Mouse (Mus musculus): Measurements from ENCODE around the gene Cd302. TPM values are rescaled to one million over a fixed set of nuclear protein-coding genes. Genes with fewer than 3 reads are reported as not detected.

Gene Cd302
- polyA plus RNA-seq, 1 experiment from 2014 or later = 12.3 TPM

DNA sequence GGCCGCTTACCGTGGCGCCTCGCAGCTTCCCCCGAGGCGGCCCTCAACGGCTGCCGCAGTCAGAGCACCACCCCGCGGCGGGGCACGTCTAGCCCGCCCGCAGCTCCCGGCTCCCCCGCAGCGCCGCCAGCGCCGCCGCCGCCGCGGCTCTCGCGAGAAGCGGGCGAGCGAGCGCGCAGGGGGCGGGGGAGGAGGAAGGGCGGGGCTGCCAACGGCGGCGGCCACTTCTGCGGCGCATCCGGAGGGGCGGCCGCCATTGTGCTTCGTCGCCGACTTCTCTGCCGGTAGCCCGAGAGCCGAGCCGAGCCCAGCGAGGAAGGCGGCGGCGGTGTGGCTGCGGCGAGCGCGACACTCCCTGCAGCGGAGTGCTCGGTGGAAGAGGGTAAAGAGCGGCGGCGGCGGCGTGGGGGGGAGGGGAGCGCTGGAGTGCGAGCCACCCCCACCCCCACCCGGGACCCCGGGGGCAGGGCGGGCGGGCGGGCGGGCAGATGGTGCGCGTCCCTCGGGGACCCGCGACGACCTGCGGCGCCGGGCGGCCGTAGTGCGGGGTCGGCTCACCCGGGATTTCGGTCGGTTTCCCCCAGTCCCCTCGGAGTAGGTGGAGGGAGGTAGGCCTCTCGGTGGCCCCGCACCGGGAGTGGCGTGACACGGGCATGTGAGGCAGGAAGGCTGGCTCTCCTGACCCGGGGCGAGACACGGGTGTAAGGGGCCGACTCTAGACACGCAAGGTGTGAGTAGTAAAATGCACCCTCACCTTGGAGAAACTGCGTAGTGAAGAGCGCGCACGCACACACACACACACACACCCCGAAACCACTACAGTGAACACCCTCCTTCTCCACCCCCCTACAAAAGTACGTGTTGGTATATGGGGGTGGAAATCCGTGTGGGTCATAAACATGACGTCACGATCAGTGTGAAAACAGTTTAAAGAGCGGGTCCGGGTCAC lies 74.3 kb downstream of the Cd302 start, which contains the start of the genes Baz2b and March7:
Gene Baz2b (minus strand): TSS at position 137 of the 949 bp plus-strand sequence.
Gene March7 (plus strand): TSS at position 185 of the 949 bp plus-strand sequence.
- peak within 1 kb of the TSS; percentile 93 for H3K27ac ChIP-seq (ENCODE audit: low read length)
- H3K4me3 ChIP-seq (ENCODE audit: low read depth, low read length) = peak within 1 kb of the TSS; percentile 82
- H3K4me2 ChIP-seq (ENCODE audit: low read length) = peak within 1 kb of the TSS; percentile 69
- ATAC-seq = peak; percentile 92
- no peaks in the 10 kb centered on the region for H3K27me3 ChIP-seq (ENCODE audit: control insufficient read depth, insufficient read depth, low read depth, low read length)
- H3K4me1 ChIP-seq (ENCODE audit: control insufficient read depth, insufficient read depth, low read length) = peaks cover 40% of the 10 kb centered on the region
- WGBS = 1% methylated on average over 73 of the region's 109 CpGs
- H3K36me3 ChIP-seq (ENCODE audit: control insufficient read depth, insufficient read depth, low read length) = no peaks in the 10 kb centered on the region
- no peaks in the 10 kb centered on the region for H3K9me3 ChIP-seq (replicated peaks; ENCODE audit: control insufficient read depth, low read length, poor library complexity, severe bottlenecking)
- H3K9ac ChIP-seq (ENCODE audit: low read depth, low read length) = peak within 1 kb of the TSS; percentile 95

GRCm38 (mm10) chr2:60209122-60209611 lies 75.1 kb downstream of the Cd302 start:
- Histone ChIP-seq H3K4me2 (ENCODE audit: low read length) (peak overlapping the region; percentile 66), H3K4me1 (ENCODE audit: control insufficient read depth, insufficient read depth, low read length) (peaks cover 40% of the 10 kb centered on the region), H3K9ac (ENCODE audit: low read depth, low read length) (peak overlapping the region; percentile 95), H3K4me3 (ENCODE audit: low read depth, low read length) (peak overlapping the region; percentile 82), H3K27ac (ENCODE audit: low read length) (peak overlapping the region; percentile 93), H3K9me3 (replicated peaks; ENCODE audit: control insufficient read depth, low read length, poor library complexity, severe bottlenecking) (no peaks in the 10 kb centered on the region), H3K27me3 (ENCODE audit: control insufficient read depth, insufficient read depth, low read depth, low read length) (no peaks in the 10 kb centered on the region), H3K36me3 (ENCODE audit: control insufficient read depth, insufficient read depth, low read length) (no peaks in the 10 kb centered on the region)
- under 1% methylated on average over 30 of the region's 35 CpGs for WGBS
- peak; percentile 59 for ATAC-seq

DNA sequence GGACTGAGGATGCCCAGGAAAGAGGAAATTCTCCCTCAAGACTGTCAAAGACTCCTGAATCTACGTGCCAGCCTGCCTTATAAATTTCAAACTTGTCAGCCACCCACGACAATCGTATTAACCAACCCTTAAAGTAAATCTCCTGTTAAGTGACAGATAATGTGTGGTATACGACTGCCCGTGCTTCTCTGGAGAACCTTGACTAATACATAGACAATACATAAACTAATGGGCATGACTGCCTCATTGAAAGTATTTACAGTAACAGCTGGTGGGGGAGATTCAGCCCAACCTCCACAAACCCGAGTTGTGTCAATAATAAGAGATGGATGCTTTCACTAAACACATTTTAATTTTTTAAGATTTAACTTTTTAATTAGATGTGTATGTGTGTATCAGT lies 78.5 kb downstream of the Cd302 start:
- H3K9ac ChIP-seq (ENCODE audit: low read depth, low read length) = no peak overlapping the region
- no peak overlapping the region for H3K4me2 ChIP-seq (ENCODE audit: low read length)
- peaks cover 15% of the 10 kb centered on the region for H3K4me1 ChIP-seq (ENCODE audit: control insufficient read depth, insufficient read depth, low read length)
- no peak for ATAC-seq
- WGBS = 58% methylated on average over 6 of the region's 6 CpGs
- peaks cover 2% of the 10 kb centered on the region; the same call in 1 of the 2 replicates for H3K36me3 ChIP-seq (ENCODE audit: control insufficient read depth, insufficient read depth, low read length)
- no peak overlapping the region for H3K4me3 ChIP-seq (ENCODE audit: low read depth, low read length)
- no peak overlapping the region for H3K27ac ChIP-seq (ENCODE audit: low read length)
- H3K27me3 ChIP-seq (ENCODE audit: control insufficient read depth, insufficient read depth, low read depth, low read length) = no peaks in the 10 kb centered on the region; the same call in 1 of the 2 replicates
- H3K9me3 ChIP-seq (replicated peaks; ENCODE audit: control insufficient read depth, low read length, poor library complexity, severe bottlenecking) = no peaks in the 10 kb centered on the region

DNA sequence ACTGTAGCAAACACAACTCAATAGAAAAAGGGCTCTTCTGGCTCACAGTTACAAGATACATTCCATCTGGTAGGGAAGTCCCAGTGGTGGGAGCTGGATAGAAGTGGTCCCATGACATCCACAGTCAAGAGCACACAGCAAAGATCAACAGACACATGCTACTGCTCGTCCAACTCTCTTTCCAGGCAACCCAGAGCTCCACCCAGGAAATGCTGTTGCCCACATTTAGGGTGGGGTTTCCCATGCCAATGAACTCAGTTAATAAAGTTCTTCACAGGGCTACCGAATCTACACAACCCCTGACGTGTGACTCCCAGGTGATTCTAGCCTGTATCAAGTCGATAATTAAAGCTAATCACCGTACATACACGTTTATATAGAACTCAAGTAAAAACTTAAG lies 80.1 kb downstream of the Cd302 start:
- Histone ChIP-seq H3K4me3 (ENCODE audit: low read depth, low read length) (no peak overlapping the region), H3K4me1 (ENCODE audit: control insufficient read depth, insufficient read depth, low read length) (peaks cover 14% of the 10 kb centered on the region), H3K27me3 (ENCODE audit: control insufficient read depth, insufficient read depth, low read depth, low read length) (no peaks in the 10 kb centered on the region; the same call in 1 of the 2 replicates), H3K36me3 (ENCODE audit: control insufficient read depth, insufficient read depth, low read length) (peaks cover 2% of the 10 kb centered on the region; the same call in 1 of the 2 replicates), H3K27ac (ENCODE audit: low read length) (no peak overlapping the region), H3K9me3 (replicated peaks; ENCODE audit: control insufficient read depth, low read length, poor library complexity, severe bottlenecking) (no peaks in the 10 kb centered on the region), H3K4me2 (ENCODE audit: low read length) (no peak overlapping the region), H3K9ac (ENCODE audit: low read depth, low read length) (no peak overlapping the region)
- no peak for ATAC-seq
- 90% methylated on average over 6 of the region's 6 CpGs for WGBS

- no peak overlapping the region for H3K9ac ChIP-seq (ENCODE audit: low read depth, low read length)
- H3K27me3 ChIP-seq (ENCODE audit: control insufficient read depth, insufficient read depth, low read depth, low read length) = no peaks in the 10 kb centered on the region; the same call in 1 of the 2 replicates
- no peak overlapping the region for H3K4me3 ChIP-seq (ENCODE audit: low read depth, low read length)
- ATAC-seq = no peak
- peaks cover 12% of the 10 kb centered on the region for H3K4me1 ChIP-seq (ENCODE audit: control insufficient read depth, insufficient read depth, low read length)
- 95% methylated on average over 4 of the region's 4 CpGs for WGBS
- peaks cover 2% of the 10 kb centered on the region; the same call in 1 of the 2 replicates for H3K36me3 ChIP-seq (ENCODE audit: control insufficient read depth, insufficient read depth, low read length)
- no peak overlapping the region for H3K27ac ChIP-seq (ENCODE audit: low read length)
- H3K4me2 ChIP-seq (ENCODE audit: low read length) = no peak overlapping the region
- H3K9me3 ChIP-seq (replicated peaks; ENCODE audit: control insufficient read depth, low read length, poor library complexity, severe bottlenecking) = no peaks in the 10 kb centered on the region
Measured at GRCm38 (mm10) chr2:60203733-60204132, 80.6 kb downstream of the Cd302 start.

GRCm38 (mm10) chr2:60202900-60203530 lies 81.3 kb downstream of the Cd302 start:
- Histone ChIP-seq H3K27me3 (ENCODE audit: control insufficient read depth, insufficient read depth, low read depth, low read length) (no peaks in the 10 kb centered on the region; the same call in 1 of the 2 replicates), H3K4me1 (ENCODE audit: control insufficient read depth, insufficient read depth, low read length) (peaks cover 8% of the 10 kb centered on the region), H3K9me3 (replicated peaks; ENCODE audit: control insufficient read depth, low read length, poor library complexity, severe bottlenecking) (no peaks in the 10 kb centered on the region), H3K4me3 (ENCODE audit: low read depth, low read length) (no peak overlapping the region), H3K27ac (ENCODE audit: low read length) (no peak overlapping the region), H3K4me2 (ENCODE audit: low read length) (no peak overlapping the region), H3K9ac (ENCODE audit: low read depth, low read length) (no peak overlapping the region), H3K36me3 (ENCODE audit: control insufficient read depth, insufficient read depth, low read length) (peaks cover 2% of the 10 kb centered on the region; the same call in 1 of the 2 replicates)
- 93% methylated on average over 8 of the region's 8 CpGs for WGBS
- ATAC-seq = no peak

Other genes with a start within 250 kb of the Cd302 start
- 75.3 and 86.4 TPM in 2 replicates for gene Baz2b, start 74.6 kb downstream of the Cd302 start, polyA plus RNA-seq (2015; fragmentation: Nextera tagmentation; extraction: Ambion mirVana)
- gene March7, start 74.6 kb downstream of the Cd302 start, polyA plus RNA-seq (2015; fragmentation: Nextera tagmentation; extraction: Ambion mirVana) = 94.7 and 97.3 TPM in 2 replicates
- gene Ly75, start 98.8 kb upstream of the Cd302 start, polyA plus RNA-seq (2015; fragmentation: Nextera tagmentation; extraction: Ambion mirVana) = 1.6 TPM in 2 replicates